Mouse (Mus musculus): ENCODE data around the gene Alg2.

DNA sequence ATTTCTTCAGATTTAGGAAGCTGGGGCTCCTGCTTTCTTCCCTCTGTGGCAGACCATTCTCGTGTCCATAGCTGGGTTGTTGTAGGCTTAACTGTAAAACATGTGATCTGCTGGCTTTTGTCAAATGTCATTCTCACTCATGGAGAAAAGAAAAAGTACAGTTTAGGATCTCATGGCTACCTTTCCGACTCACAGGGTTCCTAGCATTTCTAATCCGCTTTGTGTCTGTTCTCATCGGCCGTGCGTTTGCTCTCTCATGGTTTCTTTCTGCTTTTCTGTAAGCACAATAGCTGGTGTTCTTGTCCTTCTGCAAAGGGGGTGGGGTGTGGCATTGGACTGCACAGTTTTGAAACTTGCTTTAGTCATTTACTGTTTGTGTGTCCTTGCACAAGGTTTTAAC lies 28.9 kb upstream of the Alg2 start:
- no peak for TF ChIP-seq POLR2A (IDR thresholded peaks at IDR 0.05; ENCODE audit: borderline replicate concordance, extremely low read depth, insufficient read depth, insufficient read length, poor library complexity, severe bottlenecking)
- no peak for TF ChIP-seq CTCF (IDR thresholded peaks at IDR 0.05; ENCODE audit: borderline replicate concordance, extremely low read depth, insufficient read depth, insufficient read length)
